Mouse (Mus musculus) CD4-positive naive resting alpha-beta T cell, adult 76 days (primary cell): ENCODE data around the gene Nfia. TPM values are rescaled to one million over a fixed set of nuclear protein-coding genes. Genes with fewer than 3 reads are reported as not detected.

Experiments
- total RNA-seq: library from RNA; stranded (reverse); gene quantifications from one replicate; pipeline ENCODE4 v1.2.4, GENCODE M21; 2023

Nfia gene
- 9.4 TPM for total RNA-seq

GRCm38 (mm10) chr4:97772641-97773040 is at the start of gene Nfia:
Gene Nfia (plus strand): TSS chr4:97772734.

GRCm38 (mm10) chr4:97777706-97778176 is 5.2 kb downstream of the Nfia start, which contains the start of gene E130114P18Rik:
Gene E130114P18Rik (minus strand): TSS chr4:97778078.

Other genes with a start within 250 kb of the Nfia start
- not detected for gene E130114P18Rik, start 5.3 kb downstream of the Nfia start, total RNA-seq